Mouse (Mus musculus): ENCODE data around the gene Gkap1. TPM values are rescaled to one million over a fixed set of nuclear protein-coding genes. Genes with fewer than 3 reads are reported as not detected.

Gkap1 gene
- polyA plus RNA-seq, 1 experiment from 2014 or later: 54.2 TPM

DNA sequence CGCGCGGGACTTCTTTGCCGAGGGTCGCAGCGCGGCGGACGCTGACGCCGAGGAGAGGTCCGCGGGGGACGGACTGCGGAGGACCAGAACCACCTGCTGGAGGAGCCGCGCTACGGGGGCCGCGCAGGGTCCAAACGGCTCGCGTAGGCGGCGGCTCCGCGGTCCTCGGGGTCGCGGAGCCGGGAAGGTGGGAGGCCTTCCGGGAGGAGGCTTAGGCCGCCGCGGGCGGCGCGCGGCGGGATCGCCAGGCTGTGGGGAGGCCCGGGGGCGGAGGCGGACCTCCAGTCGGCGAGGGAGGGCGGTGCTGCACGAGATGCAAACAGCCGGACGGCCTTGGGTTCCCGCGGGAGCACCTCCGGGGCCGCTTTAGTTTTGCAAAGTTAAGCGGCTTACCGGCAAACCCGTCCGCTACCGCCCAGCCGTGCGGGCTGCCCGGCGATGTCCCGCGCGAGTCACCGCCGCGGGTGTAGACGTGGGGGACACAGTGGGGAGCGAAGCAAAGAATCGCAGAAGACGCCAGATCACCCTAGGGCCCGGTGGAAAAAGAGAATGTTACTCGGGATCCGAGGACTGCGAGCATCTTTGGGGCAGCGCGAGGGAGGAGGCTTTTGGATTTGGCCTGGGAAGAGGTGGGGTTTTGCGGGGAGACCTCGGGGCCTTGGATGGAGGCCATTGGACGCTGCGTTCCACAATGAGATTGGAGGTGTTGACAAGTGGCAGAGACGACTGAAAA lies 1.1 kb downstream of the Gkap1 start:
- Histone ChIP-seq H3K27me3 (ENCODE audit: insufficient read depth, low read length) (no peaks in the 10 kb centered on the region), H3K9ac (ENCODE audit: low read depth, low read length) (peak overlapping the region; percentile 90), H3K36me3 (ENCODE audit: insufficient read depth, low read length) (no peaks in the 10 kb centered on the region), H3K4me1 (replicated peaks; ENCODE audit: insufficient read depth, low read length) (0 out of 2 replicates have a peak, but pooled peaks cover 3% of the 10 kb centered on the region), H3K4me2 (ENCODE audit: low read length) (peak overlapping the region; percentile 83), H3K9me3 (replicated peaks; ENCODE audit: low read length) (no peaks in the 10 kb centered on the region), H3K27ac (peak overlapping the region; percentile 86), H3K4me3 (replicated peaks; ENCODE audit: low read depth, low read length) (peak overlapping the region; percentile 94)
- WGBS: under 1% methylated on average over 77 of the region's 84 CpGs
- peak; percentile 84 for ATAC-seq (replicated peaks; ENCODE audit: low FRiP score, low read depth)
- TF ChIP-seq CTCF (IDR thresholded peaks at IDR 0.05; ENCODE audit: low read depth): no peak
- DNase-seq (ENCODE audit: low spot score): peak; percentile 82

DNA sequence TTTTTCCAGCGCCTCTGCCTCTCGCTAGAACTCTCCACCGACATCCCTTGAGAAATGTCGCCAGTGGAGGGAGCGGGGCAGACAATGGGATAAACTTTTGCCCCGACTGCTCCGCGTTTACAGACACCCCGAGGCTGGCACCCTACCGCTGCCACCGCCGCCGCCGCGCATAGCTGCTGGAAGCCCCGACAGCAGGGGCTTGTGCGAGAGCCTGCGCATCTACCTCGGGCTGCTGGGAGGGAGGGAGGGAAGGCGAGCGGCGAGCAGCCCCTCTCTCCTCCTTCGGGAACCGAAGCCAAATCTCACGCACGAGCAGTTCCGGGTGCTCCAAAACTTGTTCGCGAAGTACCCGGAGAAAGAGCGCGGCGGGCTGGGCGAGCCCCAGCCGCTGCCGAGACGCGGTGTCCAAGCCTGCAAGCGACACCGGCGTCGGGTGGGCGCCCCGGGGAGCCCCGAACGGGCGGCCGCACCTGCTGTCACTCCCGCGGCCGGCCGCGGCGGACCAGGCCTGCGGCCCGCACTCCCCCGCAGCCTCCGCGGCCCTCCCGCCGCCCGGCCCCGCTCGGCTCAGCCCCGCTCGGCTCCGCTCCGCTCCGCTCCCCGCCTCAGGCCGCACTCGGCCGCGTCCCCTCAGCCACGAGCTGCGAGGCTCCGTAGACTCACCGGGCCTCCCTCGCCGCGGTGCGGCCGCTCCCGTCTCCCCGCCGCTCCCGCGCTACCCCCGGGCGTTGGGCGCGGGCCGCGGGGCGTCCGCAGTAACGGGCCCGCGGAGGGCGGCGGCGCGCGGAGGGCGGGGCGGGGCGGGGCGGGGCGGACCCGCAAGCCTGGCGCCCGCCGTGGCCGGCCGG lies 1.9 kb downstream of the Gkap1 start:
- Histone ChIP-seq H3K27ac (peak overlapping the region; percentile 86), H3K27me3 (ENCODE audit: insufficient read depth, low read length) (no peaks in the 10 kb centered on the region), H3K9me3 (replicated peaks; ENCODE audit: low read length) (no peaks in the 10 kb centered on the region), H3K9ac (ENCODE audit: low read depth, low read length) (peak overlapping the region; percentile 90), H3K36me3 (ENCODE audit: insufficient read depth, low read length) (no peaks in the 10 kb centered on the region), H3K4me2 (ENCODE audit: low read length) (peak overlapping the region; percentile 83), H3K4me1 (replicated peaks; ENCODE audit: insufficient read depth, low read length) (0 out of 2 replicates have a peak, but pooled peaks cover 3% of the 10 kb centered on the region), H3K4me3 (replicated peaks; ENCODE audit: low read depth, low read length) (peak overlapping the region; percentile 94)
- DNase-seq (ENCODE audit: low spot score) (peak; percentile 65), ATAC-seq (replicated peaks; ENCODE audit: low FRiP score, low read depth) (peak; percentile 78)
- under 1% methylated on average over 74 of the region's 115 CpGs for WGBS
- TF ChIP-seq CTCF (IDR thresholded peaks at IDR 0.05; ENCODE audit: low read depth): no peak

DNA sequence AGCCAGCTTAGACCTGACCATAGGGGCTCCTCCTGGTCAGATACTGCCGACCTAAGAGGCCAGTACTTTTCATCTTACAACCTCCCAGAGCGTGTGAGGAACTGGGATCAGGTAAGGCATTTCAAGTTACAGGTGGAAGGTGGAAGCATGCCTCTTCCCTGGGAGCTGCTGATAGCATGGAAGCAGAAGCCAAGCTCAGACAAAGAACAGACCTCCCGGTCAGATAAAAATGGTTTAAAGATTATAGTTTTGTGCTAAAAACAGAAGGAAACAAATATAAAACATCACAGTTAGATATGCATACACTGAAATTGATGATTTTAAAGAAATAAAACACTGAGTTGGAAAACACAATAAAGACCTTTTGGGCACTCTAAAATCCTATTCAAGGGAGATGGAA lies 8.6 kb downstream of the Gkap1 start:
- no peak overlapping the region for H3K27ac ChIP-seq
- H3K9me3 ChIP-seq (replicated peaks; ENCODE audit: low read length): no peaks in the 10 kb centered on the region
- H3K4me1 ChIP-seq (replicated peaks; ENCODE audit: insufficient read depth, low read length): no peaks in the 10 kb centered on the region
- H3K9ac ChIP-seq (ENCODE audit: low read depth, low read length): no peak overlapping the region
- no peaks in the 10 kb centered on the region for H3K36me3 ChIP-seq (ENCODE audit: insufficient read depth, low read length)
- 80% methylated on average over 3 of the region's 3 CpGs for WGBS
- H3K4me3 ChIP-seq (replicated peaks; ENCODE audit: low read depth, low read length): no peak overlapping the region
- no peak overlapping the region for H3K4me2 ChIP-seq (ENCODE audit: low read length)
- DNase-seq (ENCODE audit: low spot score): no peak
- H3K27me3 ChIP-seq (ENCODE audit: insufficient read depth, low read length): no peaks in the 10 kb centered on the region
- ATAC-seq (replicated peaks; ENCODE audit: low FRiP score, low read depth): no peak
- no peak for TF ChIP-seq CTCF (IDR thresholded peaks at IDR 0.05; ENCODE audit: low read depth)

DNA sequence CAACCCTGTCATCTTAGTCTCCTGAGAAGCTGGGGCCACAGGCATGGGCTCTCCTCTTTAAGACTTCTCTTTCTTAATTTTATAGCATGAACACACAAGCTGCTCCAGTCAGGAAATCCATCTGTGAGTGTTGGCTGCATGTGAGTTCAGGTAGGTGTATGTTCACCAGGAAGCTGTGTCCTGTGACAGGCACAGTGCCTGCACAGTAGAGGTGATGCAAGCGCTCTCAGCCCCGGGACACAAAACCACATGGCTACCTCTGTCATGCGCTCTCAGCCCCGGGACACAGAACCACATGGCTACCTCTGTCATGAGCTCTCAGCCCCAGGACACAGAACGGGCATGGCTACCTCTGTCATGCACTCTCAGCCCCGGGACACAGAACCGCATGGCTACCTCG lies 12.0 kb downstream of the Gkap1 start:
- ATAC-seq (replicated peaks; ENCODE audit: low FRiP score, low read depth) (no peak), DNase-seq (ENCODE audit: low spot score) (no peak)
- no peak overlapping the region for H3K4me2 ChIP-seq (ENCODE audit: low read length)
- no peak overlapping the region for H3K9ac ChIP-seq (ENCODE audit: low read depth, low read length)
- no peak for TF ChIP-seq CTCF (IDR thresholded peaks at IDR 0.05; ENCODE audit: low read depth)
- no peak overlapping the region for H3K27ac ChIP-seq
- no peaks in the 10 kb centered on the region for H3K27me3 ChIP-seq (ENCODE audit: insufficient read depth, low read length)
- H3K4me1 ChIP-seq (replicated peaks; ENCODE audit: insufficient read depth, low read length): no peaks in the 10 kb centered on the region
- H3K4me3 ChIP-seq (replicated peaks; ENCODE audit: low read depth, low read length): no peak overlapping the region
- 86% methylated on average over 8 of the region's 8 CpGs for WGBS
- no peaks in the 10 kb centered on the region for H3K36me3 ChIP-seq (ENCODE audit: insufficient read depth, low read length)
- no peaks in the 10 kb centered on the region for H3K9me3 ChIP-seq (replicated peaks; ENCODE audit: low read length)

DNA sequence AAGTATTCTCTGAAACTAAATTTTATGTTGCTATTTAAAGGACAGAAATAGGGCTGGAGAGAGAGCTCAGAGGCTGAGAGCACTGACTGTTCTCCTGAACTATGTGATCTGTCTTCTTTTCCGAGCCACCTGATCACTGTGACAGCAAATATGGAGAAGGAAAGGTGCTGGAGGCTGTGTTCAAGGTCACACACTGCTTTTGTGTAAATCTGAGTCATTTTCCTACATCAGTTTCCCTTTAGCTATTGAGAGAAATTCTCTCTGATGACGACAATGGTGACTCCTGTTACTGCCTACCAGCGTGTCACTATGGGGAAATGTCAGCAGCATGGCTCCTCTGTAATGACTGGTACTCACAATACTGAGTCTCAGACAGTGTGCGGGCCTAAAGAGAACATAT lies 13.8 kb downstream of the Gkap1 start:
- ATAC-seq (replicated peaks; ENCODE audit: low FRiP score, low read depth) (no peak), DNase-seq (ENCODE audit: low spot score) (no peak)
- WGBS: 86% methylated on average over 4 of the region's 4 CpGs
- no peak overlapping the region for H3K9ac ChIP-seq (ENCODE audit: low read depth, low read length)
- no peak overlapping the region for H3K4me3 ChIP-seq (replicated peaks; ENCODE audit: low read depth, low read length)
- no peak overlapping the region for H3K4me2 ChIP-seq (ENCODE audit: low read length)
- no peak overlapping the region for H3K27ac ChIP-seq
- H3K36me3 ChIP-seq (ENCODE audit: insufficient read depth, low read length): no peaks in the 10 kb centered on the region; the same call in 1 of the 2 replicates
- H3K27me3 ChIP-seq (ENCODE audit: insufficient read depth, low read length): no peaks in the 10 kb centered on the region
- no peaks in the 10 kb centered on the region for H3K9me3 ChIP-seq (replicated peaks; ENCODE audit: low read length)
- no peaks in the 10 kb centered on the region for H3K4me1 ChIP-seq (replicated peaks; ENCODE audit: insufficient read depth, low read length)
- no peak for TF ChIP-seq CTCF (IDR thresholded peaks at IDR 0.05; ENCODE audit: low read depth)

DNA sequence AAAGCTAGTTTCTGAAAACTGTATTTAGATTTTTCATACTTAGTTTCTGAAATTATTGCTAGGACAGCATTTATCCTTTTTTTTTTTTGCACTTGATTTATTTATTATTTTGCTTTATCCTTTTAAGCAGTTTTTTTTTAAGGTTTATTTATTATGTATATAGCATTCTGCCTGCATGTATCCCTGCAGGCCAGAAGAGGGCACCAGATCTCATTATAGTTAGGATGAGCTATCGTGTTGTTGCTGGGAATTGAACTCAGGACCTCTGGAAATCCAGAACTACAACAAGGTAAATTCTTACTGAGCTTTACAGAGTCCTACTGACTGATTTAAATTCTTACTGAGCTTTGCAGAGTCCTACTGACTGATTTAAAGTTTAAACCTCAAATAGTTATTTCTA lies 22.2 kb downstream of the Gkap1 start:
- H3K4me2 ChIP-seq (ENCODE audit: low read length): no peak overlapping the region
- DNase-seq (ENCODE audit: low spot score): no peak
- TF ChIP-seq CTCF (IDR thresholded peaks at IDR 0.05; ENCODE audit: low read depth): peak; percentile 51
- 95% methylated on average over 1 of the region's 1 CpGs for WGBS
- H3K9me3 ChIP-seq (replicated peaks; ENCODE audit: low read length): no peaks in the 10 kb centered on the region
- H3K4me3 ChIP-seq (replicated peaks; ENCODE audit: low read depth, low read length): no peak overlapping the region
- peaks cover 20% of the 10 kb centered on the region for H3K36me3 ChIP-seq (ENCODE audit: insufficient read depth, low read length)
- H3K27me3 ChIP-seq (ENCODE audit: insufficient read depth, low read length): no peaks in the 10 kb centered on the region
- no peak overlapping the region for H3K27ac ChIP-seq
- ATAC-seq (replicated peaks; ENCODE audit: low FRiP score, low read depth): no peak
- H3K9ac ChIP-seq (ENCODE audit: low read depth, low read length): no peak overlapping the region
- no peaks in the 10 kb centered on the region for H3K4me1 ChIP-seq (replicated peaks; ENCODE audit: insufficient read depth, low read length)
